Mouse (Mus musculus) brain, adult 2 months (tissue): ENCODE data around the gene Ovol2.
"Not testable (repeated sequence)": the region's sequence is repeated elsewhere in the genome, so short reads cannot be mapped to it uniquely, and the experiment has no call there.

Experiments
- DNase-seq: peaks from one replicate; pipeline ENCODE4 v3.0.0; 2011; ENCODE audit warnings: low read depth, low spot score

Gene Ovol2

DNA sequence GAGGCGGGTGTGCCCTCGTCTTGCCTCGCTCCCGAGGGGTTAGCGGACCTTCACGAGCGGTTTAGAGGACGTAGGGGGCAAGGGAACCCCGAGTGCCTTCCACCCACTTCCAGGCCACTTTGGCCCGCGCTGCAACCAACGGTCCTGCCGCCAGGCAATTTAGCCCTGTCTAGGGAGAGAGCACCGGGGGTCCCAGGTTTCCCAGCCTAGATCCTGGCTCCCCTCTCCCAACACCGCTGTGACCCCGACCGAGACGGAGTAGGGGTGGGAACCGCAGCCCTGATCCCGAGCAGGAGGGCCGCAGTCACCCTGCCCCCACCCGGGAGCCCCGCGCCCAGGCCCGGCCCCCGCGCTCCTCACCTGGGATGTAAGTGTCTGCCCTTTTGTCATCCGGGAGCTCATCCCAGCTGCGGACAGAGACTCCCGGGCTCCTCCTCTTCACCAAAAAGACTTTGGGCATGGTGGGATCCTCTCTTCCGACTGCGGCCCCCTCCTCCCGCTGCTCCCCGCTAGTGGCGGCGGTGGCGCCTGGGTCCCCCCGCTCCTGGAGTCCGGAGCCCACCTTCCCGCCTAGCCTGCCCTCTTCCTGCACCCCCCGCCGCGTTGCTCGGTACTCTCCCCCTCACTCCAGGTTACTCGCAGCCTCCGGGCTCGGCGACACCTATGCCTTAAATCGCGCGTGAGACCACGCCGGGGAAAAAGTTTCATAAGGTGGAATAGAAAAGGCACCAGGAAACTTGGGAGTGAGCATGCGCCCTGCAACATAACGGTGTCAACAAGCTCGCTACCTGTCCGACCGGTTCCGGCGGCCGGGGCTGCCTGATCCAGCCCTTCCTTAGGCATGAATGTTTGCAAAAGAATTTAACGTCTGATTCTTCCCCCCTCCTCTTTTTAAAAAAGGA is at the start of gene Ovol2:
TSS of gene Ovol2 (minus strand) at position 746 of the 902 bp plus-strand sequence.
- DNase-seq: peak; percentile 34

DNA sequence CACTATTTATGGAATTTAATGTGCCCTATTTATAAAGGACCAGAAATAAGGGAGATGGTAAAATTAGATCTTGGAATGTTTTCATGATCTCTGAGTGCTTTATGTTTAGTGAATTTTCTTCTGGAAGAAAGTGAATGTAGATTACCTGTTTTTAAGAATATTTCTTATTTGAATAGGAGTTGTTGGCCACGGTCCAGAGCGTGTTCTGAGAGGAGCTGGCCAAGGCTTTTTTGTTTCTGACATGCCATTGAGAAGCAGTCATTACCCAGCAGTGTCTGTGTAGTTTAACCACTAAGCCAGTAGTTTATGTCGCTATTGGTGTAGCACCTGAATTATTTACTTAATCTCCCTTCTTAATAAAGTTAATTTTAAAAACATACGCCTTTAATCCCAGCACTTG is 49.8 kb upstream of the Ovol2 start:
- peak; percentile 43 for DNase-seq

DNA sequence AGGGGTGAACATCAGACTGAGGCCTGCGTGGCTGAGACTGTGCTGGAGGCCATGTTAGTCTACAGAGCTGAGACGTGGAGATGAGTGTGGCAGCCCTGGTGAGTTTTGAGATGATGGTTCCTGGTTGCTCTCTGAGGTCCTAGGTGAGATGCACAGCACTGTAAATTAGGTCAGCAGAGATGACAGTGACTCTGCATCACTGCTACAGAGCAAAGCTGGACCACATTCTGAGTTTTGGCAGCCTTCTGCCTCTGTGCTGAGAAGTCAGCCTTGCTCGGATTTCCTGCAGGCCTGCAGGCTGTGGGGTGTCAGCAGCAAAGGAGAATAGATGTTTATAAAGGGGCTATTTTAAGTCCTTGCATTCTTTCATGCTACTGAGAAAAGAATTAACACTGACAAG is 49.3 kb upstream of the Ovol2 start:
- peak; percentile 94 for DNase-seq

DNA sequence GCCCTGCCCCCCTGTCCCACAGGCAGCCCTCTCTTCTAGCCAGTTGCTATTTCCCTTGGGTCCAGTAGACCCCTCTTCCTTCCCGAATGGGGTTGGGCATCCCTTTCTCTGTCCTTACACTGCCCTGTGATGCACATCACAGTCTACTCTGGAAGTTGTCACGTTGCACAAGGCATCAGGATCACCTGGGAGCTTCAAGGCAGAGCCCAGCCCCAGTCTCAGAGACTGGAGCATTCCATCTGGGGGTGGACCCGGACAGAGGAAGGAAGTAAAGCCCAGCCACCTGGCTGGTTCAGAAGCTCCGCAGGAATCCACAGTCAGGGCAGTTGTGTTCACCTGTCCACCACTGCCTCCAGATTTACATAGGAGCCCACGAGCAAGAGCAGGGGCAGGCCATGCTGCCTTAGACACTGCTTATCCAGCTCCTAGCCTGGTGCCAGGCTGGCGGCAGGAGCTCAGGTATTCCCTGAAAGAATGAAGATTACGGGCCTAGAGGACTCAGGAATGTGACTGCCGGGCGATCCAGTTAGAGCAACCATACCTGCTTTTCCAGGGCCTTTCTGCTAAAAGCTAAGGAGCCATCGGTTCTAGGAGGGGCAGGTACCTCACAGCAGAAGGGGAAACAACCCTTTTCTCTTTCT is 43.2 kb upstream of the Ovol2 start:
- DNase-seq: no peak

DNA sequence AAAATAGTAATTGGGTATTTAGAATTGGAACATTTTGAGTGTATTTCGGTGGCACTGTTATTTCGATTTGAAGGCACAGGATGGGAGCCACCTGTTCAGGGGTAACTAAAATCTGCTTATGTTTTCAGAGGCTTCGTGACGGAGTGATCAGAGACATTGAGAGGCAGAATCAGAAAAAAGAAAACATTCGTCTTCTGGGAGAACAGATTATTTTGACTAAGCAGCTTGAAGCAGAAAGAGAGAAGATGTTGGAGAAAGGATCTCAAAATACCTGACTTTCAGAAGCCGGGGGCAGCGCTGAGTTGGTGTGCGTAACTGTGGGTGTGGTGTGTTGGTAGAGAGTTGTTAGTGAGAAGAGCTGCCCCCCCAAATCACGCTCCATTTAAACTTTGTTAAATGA is 41.1 kb upstream of the Ovol2 start:
- peak; percentile 56 for DNase-seq

DNA sequence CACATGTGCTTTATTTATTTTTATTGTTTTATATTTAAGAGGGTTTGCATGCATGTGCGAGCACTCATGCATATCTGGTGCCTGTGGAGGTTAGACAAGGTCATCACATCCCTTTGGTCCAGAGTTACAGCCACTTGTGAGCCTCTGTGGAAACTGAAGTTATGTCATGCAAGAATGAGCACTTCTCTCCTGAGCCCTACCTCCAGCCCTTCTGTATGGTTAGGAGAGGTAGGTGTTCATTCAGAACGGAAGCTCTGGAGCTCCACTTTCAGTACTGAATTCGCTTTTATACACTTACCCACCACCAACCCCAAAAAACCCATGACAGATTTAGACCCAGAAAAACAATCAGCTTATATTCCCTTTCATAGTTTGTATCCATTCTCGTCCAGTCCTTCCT is 39.6 kb upstream of the Ovol2 start:
- DNase-seq: no peak

DNA sequence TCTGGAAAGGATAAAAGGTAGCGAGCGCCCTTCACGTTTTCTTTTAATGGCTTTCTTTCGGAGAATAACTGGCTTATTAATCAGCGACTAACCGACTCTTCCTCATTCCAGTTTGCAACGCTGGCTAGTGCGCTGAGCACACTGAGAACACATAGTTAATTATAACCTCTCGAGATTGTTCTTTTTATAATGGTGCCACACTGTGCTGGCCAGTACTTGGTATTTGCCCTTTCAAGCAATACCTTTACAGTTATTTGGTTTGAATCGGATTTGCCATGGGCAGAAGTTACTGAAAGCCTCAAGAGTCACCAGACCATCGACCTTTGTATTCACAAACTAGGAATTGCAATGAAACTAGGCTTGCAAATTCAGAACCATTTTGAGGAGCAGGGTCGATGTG is 37.6 kb upstream of the Ovol2 start:
- DNase-seq: no peak

DNA sequence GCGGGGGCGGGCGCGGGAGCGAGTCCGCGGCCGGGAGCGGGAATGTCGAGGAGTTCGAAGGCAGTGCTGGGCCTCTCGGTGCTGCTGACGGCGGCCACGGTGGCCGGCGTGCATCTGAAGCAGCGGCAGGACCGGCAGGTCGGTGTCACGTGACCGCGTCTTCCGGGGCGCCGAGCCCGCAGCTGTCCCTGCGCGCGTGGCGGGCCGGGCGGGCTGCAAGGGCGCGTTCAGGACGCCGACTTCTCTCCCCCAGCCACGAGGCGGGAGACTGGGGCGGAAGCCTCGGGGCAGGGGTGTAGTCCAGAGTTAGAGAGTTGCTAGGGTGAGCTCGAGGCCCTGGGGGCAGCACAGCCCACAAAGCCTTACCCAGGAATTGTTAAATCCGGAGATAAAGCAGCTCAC is 37.1 kb upstream of the Ovol2 start:
- DNase-seq: no peak

DNA sequence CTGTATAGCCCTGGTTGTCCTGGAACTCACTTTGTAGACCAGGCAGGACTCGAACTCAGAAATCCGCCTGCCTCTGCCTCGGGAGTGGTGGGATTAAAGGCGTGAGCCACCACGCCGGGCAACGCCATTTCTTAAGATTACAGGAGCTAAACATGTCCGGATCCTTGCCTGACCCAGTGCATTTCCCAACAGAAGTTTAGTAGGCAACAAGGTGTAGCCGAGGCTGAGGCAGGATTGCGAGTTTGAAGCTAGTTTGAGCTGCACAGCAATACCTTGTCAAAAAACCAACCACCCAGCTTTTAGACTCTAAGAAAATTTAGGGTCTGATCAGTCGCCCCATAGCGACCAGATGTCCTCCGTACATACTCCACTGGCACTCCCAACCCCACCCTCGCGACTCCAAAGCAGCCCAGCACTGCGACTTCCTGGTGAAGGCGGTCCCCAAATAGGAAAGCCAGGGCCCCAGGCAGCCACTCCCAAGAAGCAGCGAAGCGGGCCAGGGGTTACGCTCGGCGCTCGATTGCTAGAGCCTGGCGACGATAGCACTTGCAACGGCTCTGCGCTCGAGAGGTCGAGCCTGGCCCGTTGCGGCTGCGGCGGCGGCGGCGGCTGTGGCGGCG is 36.6 kb upstream of the Ovol2 start, which contains the start of the genes Kat14 and Pet117:
TSS of gene Kat14 (plus strand) at position 584 of the 620 bp plus-strand sequence.
TSS of gene Pet117 (plus strand) at position 597 of the 620 bp plus-strand sequence.
- peak; percentile 99 for DNase-seq

DNA sequence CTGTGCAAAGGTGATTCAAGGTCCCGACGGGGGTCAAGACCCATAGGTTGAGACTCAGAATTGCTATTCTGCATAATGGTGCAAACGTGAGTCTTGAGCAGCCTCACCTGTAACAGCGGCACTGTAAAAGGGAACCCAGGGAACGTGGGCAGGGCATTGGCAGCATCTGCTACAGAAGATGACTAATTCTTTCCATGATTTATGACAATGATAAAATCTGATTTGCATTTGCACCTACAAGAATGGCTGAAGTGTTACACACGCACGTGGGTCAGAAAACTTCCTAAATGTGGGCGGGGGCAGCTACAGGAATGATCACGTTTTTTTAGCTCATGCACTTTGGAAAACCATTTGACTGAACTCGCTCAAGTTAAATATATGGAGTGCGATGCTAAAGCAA is 20.9 kb upstream of the Ovol2 start:
- DNase-seq: peak; percentile 56

DNA sequence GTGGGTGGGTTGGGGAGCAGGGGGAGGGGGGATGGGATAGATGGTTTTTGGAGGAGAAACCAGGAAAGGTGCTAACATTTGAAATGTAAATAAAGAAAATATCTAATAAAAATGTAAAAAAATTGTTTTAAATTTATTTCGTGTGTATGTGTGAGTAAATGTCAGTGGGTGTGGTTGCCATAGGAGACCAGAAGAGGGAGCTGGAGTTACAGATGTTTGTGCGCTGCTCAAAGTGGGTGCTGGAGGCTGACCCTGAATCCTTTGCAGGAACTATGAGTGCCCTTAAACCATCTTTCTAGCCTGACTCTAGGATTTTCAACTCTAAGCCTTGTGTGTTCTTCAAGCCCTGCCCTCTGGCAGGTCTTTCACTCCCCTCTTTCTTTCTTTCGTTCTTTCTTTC is 16.6 kb upstream of the Ovol2 start:
- no peak for DNase-seq

DNA sequence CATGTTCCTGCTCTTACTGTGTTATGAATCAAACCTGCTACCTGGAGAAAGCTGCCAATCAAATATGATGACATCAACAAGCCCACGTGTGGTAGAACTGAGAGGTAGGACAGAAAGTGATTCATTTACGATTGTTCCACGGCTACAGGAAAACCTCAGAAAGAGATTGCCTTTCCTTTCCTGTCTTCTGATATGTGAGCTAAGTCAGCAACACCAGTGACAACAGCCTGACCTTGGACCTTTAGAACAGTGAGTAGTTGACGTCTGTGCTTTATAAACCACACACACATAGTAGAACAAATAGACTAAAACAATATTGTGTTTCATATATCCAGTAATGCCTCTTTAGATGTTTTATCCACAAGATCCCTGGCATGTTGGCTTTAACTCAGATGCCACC is 11.2 kb upstream of the Ovol2 start:
- DNase-seq: no peak

DNA sequence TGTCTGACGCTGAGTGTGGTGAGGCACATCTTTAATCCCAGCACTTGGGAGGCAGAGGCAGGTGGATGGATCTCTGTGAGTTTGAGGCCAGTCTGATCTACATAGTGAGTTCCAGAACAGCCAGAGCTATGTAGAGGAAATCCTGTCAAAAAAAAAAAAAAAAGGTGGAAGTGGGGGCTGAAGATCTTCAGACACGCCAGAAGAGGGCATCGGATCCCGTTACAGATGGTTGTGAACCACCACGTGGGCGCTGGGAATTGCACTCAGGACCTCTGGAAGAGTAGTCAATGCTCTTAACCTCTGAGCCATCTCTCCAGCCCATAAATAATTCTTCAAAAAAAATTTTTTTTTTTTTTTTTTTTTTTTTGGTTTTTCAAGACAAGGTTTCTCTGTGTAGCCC is 6.2 kb upstream of the Ovol2 start:
- not testable (repeated sequence) for DNase-seq

DNA sequence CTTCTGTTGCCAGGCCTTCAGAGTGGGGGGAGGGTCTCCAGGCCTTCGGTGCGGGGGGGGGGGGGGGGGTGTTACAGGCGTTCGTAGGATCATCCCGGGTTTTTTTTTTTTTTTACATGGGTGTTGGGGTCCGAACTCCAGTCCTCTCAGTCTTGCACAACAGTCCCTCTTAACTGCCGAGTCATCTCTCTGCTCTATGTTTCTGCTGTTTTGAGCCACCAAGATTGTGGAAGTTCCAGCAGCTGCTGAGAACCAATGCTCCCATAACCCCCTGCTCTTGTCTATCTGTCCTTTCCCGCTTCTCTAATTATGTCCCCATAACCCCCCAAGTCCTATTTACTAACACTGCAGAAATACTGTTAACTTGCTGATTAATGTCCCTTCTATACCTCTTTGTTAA is 5.8 kb upstream of the Ovol2 start:
- no peak for DNase-seq

DNA sequence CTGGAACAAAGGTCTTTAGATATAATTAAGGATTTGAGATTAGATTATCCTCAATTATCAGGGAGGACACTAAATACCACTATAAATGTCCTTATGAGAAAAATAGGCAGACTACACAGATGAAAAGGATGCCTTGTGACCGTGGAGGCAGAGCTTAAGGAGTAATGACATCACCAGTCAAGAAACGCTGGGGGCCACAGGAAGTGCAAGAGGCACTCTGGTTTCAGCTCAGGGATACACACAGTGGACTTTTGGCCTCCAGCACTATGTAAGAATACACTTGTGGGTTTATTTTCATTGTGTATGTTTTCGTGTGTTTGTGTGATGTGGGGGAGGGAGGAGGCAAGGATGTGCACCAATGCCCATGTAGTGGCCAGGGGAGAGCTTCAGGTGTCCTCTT is 5.3 kb upstream of the Ovol2 start:
- DNase-seq: no peak

DNA sequence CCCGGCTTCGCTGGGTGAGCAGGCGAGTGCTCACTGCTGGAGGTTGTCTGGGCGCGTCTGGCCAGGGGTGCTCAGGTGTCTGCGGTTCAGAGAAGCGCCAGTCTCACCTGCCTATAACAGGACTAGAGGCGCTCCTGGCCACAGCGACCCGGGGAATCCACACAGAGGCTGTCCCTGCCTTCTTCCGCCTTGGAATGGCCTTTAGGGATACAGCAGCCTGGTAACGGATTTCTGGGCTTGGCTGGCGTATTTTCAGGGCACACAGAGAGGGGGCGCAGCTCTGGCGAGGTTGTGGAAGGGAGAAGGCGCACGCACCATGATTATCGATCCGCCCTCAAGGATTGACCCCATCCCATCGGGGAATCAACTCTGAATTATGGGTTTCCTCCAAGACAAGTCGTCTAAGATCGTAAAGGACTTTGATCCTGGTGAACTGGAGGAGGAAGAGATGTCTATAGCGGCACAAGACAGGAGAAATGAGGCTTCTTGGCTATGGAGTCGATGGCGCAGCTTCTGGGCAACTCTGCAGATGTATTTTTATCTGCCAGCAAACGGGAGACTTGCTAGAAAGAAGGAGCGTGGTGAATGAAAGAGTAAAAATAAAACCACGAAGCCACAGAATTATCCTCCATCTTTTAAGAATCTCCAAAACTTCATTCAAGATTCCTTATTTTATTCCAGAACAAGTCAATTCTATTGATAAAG is 1.3 kb upstream of the Ovol2 start:
- peak; percentile 63 for DNase-seq

DNA sequence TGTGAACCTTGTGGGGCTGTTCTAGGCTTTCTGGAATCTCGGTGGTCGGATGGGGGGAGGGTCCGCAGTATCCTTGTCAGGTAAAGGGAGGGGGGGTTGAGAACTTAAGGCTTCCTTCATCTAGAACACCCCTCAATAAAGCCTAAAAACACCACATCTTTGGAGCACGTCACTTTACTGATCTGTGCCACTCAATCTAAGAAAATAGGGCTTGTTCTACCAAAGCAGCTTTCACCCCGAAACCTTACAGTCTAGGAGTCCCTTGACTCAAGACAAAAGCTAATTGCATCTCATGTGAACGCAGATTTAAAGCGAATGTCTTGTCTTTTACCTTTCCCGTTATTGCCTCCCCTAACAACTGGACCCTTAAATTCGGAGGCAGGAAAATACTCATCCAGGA is 540 bp upstream of the Ovol2 start:
- DNase-seq: no peak

DNA sequence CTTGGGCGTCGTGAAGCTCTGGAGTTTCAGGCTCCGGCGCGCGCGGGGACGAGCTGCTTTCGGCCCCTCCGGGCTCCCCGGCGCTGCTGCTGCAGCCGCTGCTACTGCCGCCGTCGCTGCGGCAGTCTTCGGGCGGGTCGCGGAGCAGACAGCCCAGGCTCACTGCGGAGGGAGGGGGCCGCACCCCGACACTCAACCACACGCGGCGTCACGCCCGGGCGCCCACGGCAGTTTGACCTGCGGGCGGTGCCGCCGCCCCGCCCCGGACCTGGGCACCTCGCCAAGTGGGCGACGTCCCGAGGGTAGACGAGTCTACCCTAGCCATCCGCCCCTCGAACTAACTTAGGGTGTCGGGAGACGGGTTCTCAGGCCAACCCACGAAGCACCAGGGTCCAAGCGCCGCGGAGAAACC is 980 bp downstream of the Ovol2 start:
- DNase-seq: no peak

DNA sequence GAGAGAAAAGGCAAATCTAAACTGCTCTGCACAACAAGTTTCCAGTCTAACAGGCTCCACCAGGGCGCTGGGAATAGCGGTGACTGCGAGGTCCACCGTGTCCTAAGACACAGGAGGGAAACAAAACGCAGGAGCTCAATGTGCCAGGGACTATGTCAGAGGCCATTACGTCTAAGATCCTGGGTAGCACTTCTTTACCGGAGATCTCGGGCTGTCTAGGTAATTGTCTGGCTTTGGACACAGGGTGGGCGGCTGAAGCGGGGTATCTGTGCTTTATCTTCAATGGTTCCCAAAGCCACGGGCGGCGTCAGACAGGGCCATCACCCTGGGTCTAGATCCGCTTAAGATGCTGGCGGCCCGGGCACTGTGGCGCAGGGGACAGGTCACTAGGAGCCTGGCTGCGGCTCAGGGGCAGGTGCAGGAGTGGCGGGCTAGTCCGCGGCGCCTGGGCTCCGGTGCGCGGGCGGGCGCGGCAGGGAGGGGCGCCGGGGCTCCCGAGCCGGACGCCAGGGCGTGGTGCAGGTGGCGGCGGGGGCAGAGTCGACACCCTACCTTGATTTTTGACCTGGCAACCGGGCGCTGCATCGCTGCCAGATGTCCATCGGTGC is 1.5 kb downstream of the Ovol2 start:
- no peak for DNase-seq

DNA sequence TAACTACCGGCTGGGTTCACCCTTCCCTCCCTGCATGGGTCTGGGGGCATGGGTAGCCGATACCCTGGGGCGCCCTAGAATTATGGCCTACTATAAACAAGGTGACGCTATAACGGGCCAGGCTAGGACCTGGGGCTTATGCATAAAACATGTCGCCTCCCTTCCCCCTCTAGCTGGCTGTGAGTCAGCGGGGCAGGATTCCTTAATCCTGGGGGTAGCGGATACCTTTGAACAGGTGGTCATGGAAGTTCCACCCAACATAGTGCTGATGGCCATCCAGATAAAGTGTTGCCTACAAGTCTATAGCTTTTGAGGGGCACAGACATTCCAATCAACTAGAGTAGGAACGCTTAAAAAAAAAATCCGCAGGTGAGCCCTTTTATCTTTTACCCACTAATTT is 2.0 kb downstream of the Ovol2 start:
- no peak for DNase-seq

DNA sequence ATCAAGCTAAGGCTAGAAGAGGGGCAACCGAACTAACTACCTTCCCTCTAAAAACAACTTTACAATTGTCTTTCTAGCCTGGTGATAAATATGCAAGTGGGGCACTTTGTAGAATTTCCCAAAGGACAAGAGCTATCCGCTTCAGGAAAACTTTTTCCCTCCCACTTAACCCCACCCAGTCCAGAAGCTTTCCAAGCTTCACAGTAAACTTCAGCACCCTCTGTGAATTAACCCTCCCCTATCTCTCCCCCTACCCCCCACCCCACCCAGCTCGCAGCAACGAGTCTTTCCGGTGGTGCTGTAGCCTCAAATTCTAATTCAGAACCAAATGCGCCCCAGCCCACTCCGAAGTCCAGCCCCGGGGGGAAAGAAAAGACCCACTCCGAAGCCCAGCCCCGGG is 2.5 kb downstream of the Ovol2 start:
- DNase-seq: no peak

DNA sequence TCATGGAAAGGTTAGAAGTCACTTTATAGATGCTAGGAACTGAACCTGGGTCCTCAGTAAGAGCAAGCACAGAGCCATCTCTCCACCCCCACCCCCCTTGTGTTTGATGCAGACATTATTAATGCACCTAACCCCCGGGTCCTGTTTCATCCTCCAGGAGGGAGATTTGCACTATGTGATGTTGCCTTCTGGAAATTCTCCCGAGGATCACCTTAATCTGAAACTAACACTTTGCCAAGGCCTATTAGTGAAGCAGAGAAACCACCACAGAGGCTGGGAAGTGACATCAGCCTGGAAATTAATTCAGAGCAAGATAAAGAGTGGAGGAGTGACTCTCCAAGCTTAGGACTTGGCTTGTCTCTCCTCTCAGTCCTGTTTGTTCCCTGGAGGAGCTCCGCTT is 7.7 kb downstream of the Ovol2 start:
- DNase-seq: no peak
